Mouse (Mus musculus) thymus, adult 2 months (tissue): ENCODE measurements at regions not wholly inside any gene's neighbourhood (a gene's known extent, or its start where the extent isn't known, plus 50 kb on each side); places are given as distances from the start of the nearest gene placed in this dataset.

Source experiments
- DNase-seq: peaks from one replicate; pipeline ENCODE4 v3.0.0; 2021
- H3K27ac ChIP-seq: fragments of 200-500 bp; 2 replicates; pipeline ENCODE4 v1.5.1; 2012; ENCODE audit warnings: low read length, control low read depth; ENCODE audit not compliant: control insufficient read depth, insufficient read depth
- H3K27me3 ChIP-seq: fragments of 200-500 bp; 2 replicates; pipeline ENCODE4 v1.6.1; 2012; ENCODE audit warnings: mild to moderate bottlenecking, low read length, moderate library complexity, mixed read lengths; ENCODE audit not compliant: control insufficient read depth, insufficient read depth
- H3K36me3 ChIP-seq: fragments of 200-500 bp; 2 replicates; pipeline ENCODE4 v1.6.1; 2012; ENCODE audit warnings: mild to moderate bottlenecking, low read length, moderate library complexity; ENCODE audit not compliant: control insufficient read depth, insufficient read depth
- H3K4me1 ChIP-seq: fragments of 200-500 bp; replicated peaks from 2 replicates; pipeline ENCODE4 v1.6.1; 2012; ENCODE audit warnings: low read length; ENCODE audit not compliant: control insufficient read depth, insufficient read depth
- H3K4me3 ChIP-seq: fragments of 200-500 bp; 2 replicates; pipeline ENCODE4 v1.5.1; 2012; ENCODE audit warnings: mild to moderate bottlenecking, low read length, control low read depth, moderate library complexity; ENCODE audit not compliant: control insufficient read depth, insufficient read depth
- CTCF ChIP-seq: fragments of 200-500 bp; IDR thresholded peaks from 2 replicates; pipeline ENCODE4 v1.5.1; 2012; ENCODE audit warnings: mild to moderate bottlenecking, control low read depth, low read length, moderate library complexity, borderline replicate concordance; ENCODE audit not compliant: control insufficient read depth, poor library complexity, insufficient read depth; ENCODE audit errors: extremely low read depth
- POLR2A ChIP-seq: fragments of 200-500 bp; IDR thresholded peaks from 2 replicates; pipeline ENCODE4 v1.6.1; 2012; ENCODE audit warnings: mild to moderate bottlenecking, low read length, control low read depth, moderate library complexity; ENCODE audit not compliant: control insufficient read depth, poor library complexity, insufficient read depth; ENCODE audit errors: extremely low read depth
- WGBS: fragments of 180-500 bp; shearing (Covaris S2); methylation state at CpG from one replicate; pipeline ENCODE4 v1.1.7; 2018; 5-methylcytosine and 5-hydroxymethylcytosine counted together

GRCm38 (mm10) chr15:7563726-7564125 is 165.5 kb upstream of the Egflam start:
- TF ChIP-seq CTCF (no peak), POLR2A (no peak)
- DNase-seq: no peak
- H3K27ac ChIP-seq: no peak overlapping the region
- no peaks in the 10 kb centered on the region for H3K4me1 ChIP-seq
- no peaks in the 10 kb centered on the region for H3K36me3 ChIP-seq
- no peaks in the 10 kb centered on the region for H3K27me3 ChIP-seq
- H3K4me3 ChIP-seq: no peak overlapping the region
- 92% methylated on average over 9 of the region's 9 CpGs for WGBS

- no peak overlapping the region for H3K4me3 ChIP-seq
- H3K4me1 ChIP-seq: no peaks in the 10 kb centered on the region
- H3K27ac ChIP-seq: no peak overlapping the region
- no peak for DNase-seq
- no peaks in the 10 kb centered on the region for H3K36me3 ChIP-seq
- WGBS: 94% methylated on average over 1 of the region's 1 CpGs
- H3K27me3 ChIP-seq: no peaks in the 10 kb centered on the region
- TF ChIP-seq POLR2A (no peak), CTCF (no peak)
Observed at GRCm38 (mm10) chr15:7572221-7572620, 174.0 kb upstream of the Egflam start.

- DNase-seq: no peak
- no peak overlapping the region for H3K4me3 ChIP-seq
- 91% methylated on average over 3 of the region's 3 CpGs for WGBS
- TF ChIP-seq CTCF: no peak
- TF ChIP-seq POLR2A: no peak
- H3K27me3 ChIP-seq: no peaks in the 10 kb centered on the region
- no peaks in the 10 kb centered on the region for H3K4me1 ChIP-seq
- no peak overlapping the region for H3K27ac ChIP-seq
- H3K36me3 ChIP-seq: no peaks in the 10 kb centered on the region
Observed at GRCm38 (mm10) chr15:7574264-7574663, 176.1 kb upstream of the Egflam start.

- Histone ChIP-seq H3K4me3 (no peak overlapping the region), H3K36me3 (no peaks in the 10 kb centered on the region), H3K27me3 (no peaks in the 10 kb centered on the region), H3K27ac (no peak overlapping the region), H3K4me1 (no peaks in the 10 kb centered on the region)
- WGBS: 87% methylated on average over 2 of the region's 2 CpGs
- no peak for DNase-seq
- TF ChIP-seq CTCF (no peak), POLR2A (no peak)
Observed at GRCm38 (mm10) chr15:7574811-7575210, 176.6 kb upstream of the Egflam start.

- 66% methylated on average over 3 of the region's 3 CpGs for WGBS
Observed at GRCm38 (mm10) chr15:7578439-7578838, 180.2 kb upstream of the Egflam start.

GRCm38 (mm10) chr15:7587210-7587609 is 189.0 kb upstream of the Egflam start:
- 91% methylated on average over 3 of the region's 3 CpGs for WGBS

More at GRCm38 (mm10) chr15:7578439-7578838, 180.2 kb upstream of the Egflam start:
- Histone ChIP-seq H3K36me3 (no peaks in the 10 kb centered on the region), H3K4me3 (no peak overlapping the region), H3K27ac (no peak overlapping the region), H3K4me1 (no peaks in the 10 kb centered on the region), H3K27me3 (no peaks in the 10 kb centered on the region)
- TF ChIP-seq CTCF (no peak), POLR2A (no peak)
- no peak for DNase-seq

GRCm38 (mm10) chr15:7591486-7591885 is 193.3 kb upstream of the Egflam start:
- Histone ChIP-seq H3K4me1 (no peaks in the 10 kb centered on the region), H3K36me3 (no peaks in the 10 kb centered on the region), H3K4me3 (no peak overlapping the region), H3K27me3 (no peaks in the 10 kb centered on the region), H3K27ac (no peak overlapping the region)
- TF ChIP-seq CTCF (no peak), POLR2A (no peak)
- DNase-seq: no peak

More at GRCm38 (mm10) chr15:7587210-7587609, 189.0 kb upstream of the Egflam start:
- no peak for TF ChIP-seq CTCF
- no peak for TF ChIP-seq POLR2A
- no peak for DNase-seq
- no peak overlapping the region for H3K4me3 ChIP-seq
- no peaks in the 10 kb centered on the region for H3K36me3 ChIP-seq
- H3K27ac ChIP-seq: no peak overlapping the region
- no peaks in the 10 kb centered on the region for H3K27me3 ChIP-seq
- no peaks in the 10 kb centered on the region for H3K4me1 ChIP-seq
